Mouse (Mus musculus): ENCODE measurements around the gene Icam5. TPM values are rescaled to one million over a fixed set of nuclear protein-coding genes. Genes with fewer than 3 reads are reported as not detected.
"Not testable (repeated sequence)": the region's sequence is repeated elsewhere in the genome, so short reads cannot be mapped to it uniquely, and the experiment has no call there.

Icam5 gene
- polyA plus RNA-seq, 1 experiment from 2014 or later = not detected

GRCm38 (mm10) chr9:21034481-21035085 lies 2.7 kb downstream of the Icam5 start:
- Histone ChIP-seq H3K9me3 (ENCODE audit: control insufficient read depth, low read depth, low read length) (no peaks in the 10 kb centered on the region), H3K4me3 (ENCODE audit: low read depth, low read length) (no peak overlapping the region), H3K9ac (replicated peaks; ENCODE audit: low read depth, low read length) (no peak overlapping the region), H3K4me1 (ENCODE audit: control insufficient read depth, insufficient read depth, low read length) (peaks cover 32% of the 10 kb centered on the region), H3K4me2 (replicated peaks; ENCODE audit: low read depth, low read length) (no peak overlapping the region), H3K27me3 (ENCODE audit: control insufficient read depth, insufficient read depth, low read length) (peaks cover 65% of the 10 kb centered on the region), H3K27ac (ENCODE audit: low read length) (no peak overlapping the region), H3K36me3 (ENCODE audit: control insufficient read depth, insufficient read depth, low read length) (no peaks in the 10 kb centered on the region)
- 5% methylated on average over 17 of the region's 17 CpGs for WGBS
- ATAC-seq (ENCODE audit: insufficient number of reproducible peaks, insufficient read depth, low FRiP score, low read depth) = no peak

- WGBS = 21% methylated on average over 9 of the region's 9 CpGs
- ATAC-seq (ENCODE audit: insufficient number of reproducible peaks, insufficient read depth, low FRiP score, low read depth) = no peak
- no peak overlapping the region for H3K4me2 ChIP-seq (replicated peaks; ENCODE audit: low read depth, low read length)
- peaks cover 26% of the 10 kb centered on the region for H3K4me1 ChIP-seq (ENCODE audit: control insufficient read depth, insufficient read depth, low read length)
- no peaks in the 10 kb centered on the region for H3K9me3 ChIP-seq (ENCODE audit: control insufficient read depth, low read depth, low read length)
- 0 out of 2 replicates have a peak overlapping the region, but pooled peaks have one; percentile 1 for H3K4me3 ChIP-seq (ENCODE audit: low read depth, low read length)
- no peaks in the 10 kb centered on the region for H3K36me3 ChIP-seq (ENCODE audit: control insufficient read depth, insufficient read depth, low read length)
- peaks cover 62% of the 10 kb centered on the region for H3K27me3 ChIP-seq (ENCODE audit: control insufficient read depth, insufficient read depth, low read length)
- no peak overlapping the region for H3K9ac ChIP-seq (replicated peaks; ENCODE audit: low read depth, low read length)
- H3K27ac ChIP-seq (ENCODE audit: low read length) = no peak overlapping the region
Observed at GRCm38 (mm10) chr9:21035586-21035985, 3.7 kb downstream of the Icam5 start.

- ATAC-seq (ENCODE audit: insufficient number of reproducible peaks, insufficient read depth, low FRiP score, low read depth) = no peak
- H3K27me3 ChIP-seq (ENCODE audit: control insufficient read depth, insufficient read depth, low read length) = peaks cover 62% of the 10 kb centered on the region
- no peak overlapping the region for H3K4me3 ChIP-seq (ENCODE audit: low read depth, low read length)
- H3K9me3 ChIP-seq (ENCODE audit: control insufficient read depth, low read depth, low read length) = no peaks in the 10 kb centered on the region
- H3K9ac ChIP-seq (replicated peaks; ENCODE audit: low read depth, low read length) = no peak overlapping the region
- H3K4me1 ChIP-seq (ENCODE audit: control insufficient read depth, insufficient read depth, low read length) = peaks cover 26% of the 10 kb centered on the region
- no peaks in the 10 kb centered on the region for H3K36me3 ChIP-seq (ENCODE audit: control insufficient read depth, insufficient read depth, low read length)
- WGBS = 10% methylated on average over 20 of the region's 20 CpGs
- H3K4me2 ChIP-seq (replicated peaks; ENCODE audit: low read depth, low read length) = no peak overlapping the region
- H3K27ac ChIP-seq (ENCODE audit: low read length) = no peak overlapping the region
Observed at GRCm38 (mm10) chr9:21036161-21036560, 4.3 kb downstream of the Icam5 start.

GRCm38 (mm10) chr9:21036666-21037065 lies 4.8 kb downstream of the Icam5 start:
- Histone ChIP-seq H3K4me3 (ENCODE audit: low read depth, low read length) (no peak overlapping the region), H3K36me3 (ENCODE audit: control insufficient read depth, insufficient read depth, low read length) (no peaks in the 10 kb centered on the region), H3K9me3 (ENCODE audit: control insufficient read depth, low read depth, low read length) (no peaks in the 10 kb centered on the region), H3K4me2 (replicated peaks; ENCODE audit: low read depth, low read length) (no peak overlapping the region), H3K27me3 (ENCODE audit: control insufficient read depth, insufficient read depth, low read length) (peaks cover 62% of the 10 kb centered on the region), H3K27ac (ENCODE audit: low read length) (no peak overlapping the region), H3K9ac (replicated peaks; ENCODE audit: low read depth, low read length) (no peak overlapping the region), H3K4me1 (ENCODE audit: control insufficient read depth, insufficient read depth, low read length) (peaks cover 29% of the 10 kb centered on the region)
- ATAC-seq (ENCODE audit: insufficient number of reproducible peaks, insufficient read depth, low FRiP score, low read depth) = no peak
- WGBS = 4% methylated on average over 22 of the region's 22 CpGs

GRCm38 (mm10) chr9:21037481-21037891 lies 5.6 kb downstream of the Icam5 start:
- H3K27me3 ChIP-seq (ENCODE audit: control insufficient read depth, insufficient read depth, low read length) = peaks cover 55% of the 10 kb centered on the region
- H3K4me3 ChIP-seq (ENCODE audit: low read depth, low read length) = peak overlapping the region; percentile 30
- peaks cover 22% of the 10 kb centered on the region for H3K4me1 ChIP-seq (ENCODE audit: control insufficient read depth, insufficient read depth, low read length)
- peak overlapping the region; percentile 52 for H3K4me2 ChIP-seq (replicated peaks; ENCODE audit: low read depth, low read length)
- no peaks in the 10 kb centered on the region for H3K36me3 ChIP-seq (ENCODE audit: control insufficient read depth, insufficient read depth, low read length)
- no peak overlapping the region for H3K9ac ChIP-seq (replicated peaks; ENCODE audit: low read depth, low read length)
- H3K9me3 ChIP-seq (ENCODE audit: control insufficient read depth, low read depth, low read length) = no peaks in the 10 kb centered on the region
- WGBS = 2% methylated on average over 31 of the region's 31 CpGs
- H3K27ac ChIP-seq (ENCODE audit: low read length) = no peak overlapping the region
- ATAC-seq (ENCODE audit: insufficient number of reproducible peaks, insufficient read depth, low FRiP score, low read depth) = no peak

GRCm38 (mm10) chr9:21039779-21040178 lies 7.9 kb downstream of the Icam5 start:
- H3K4me1 ChIP-seq (ENCODE audit: control insufficient read depth, insufficient read depth, low read length) = peaks cover 13% of the 10 kb centered on the region
- H3K27me3 ChIP-seq (ENCODE audit: control insufficient read depth, insufficient read depth, low read length) = peaks cover 39% of the 10 kb centered on the region
- H3K36me3 ChIP-seq (ENCODE audit: control insufficient read depth, insufficient read depth, low read length) = no peaks in the 10 kb centered on the region
- H3K9ac ChIP-seq (replicated peaks; ENCODE audit: low read depth, low read length) = no peak overlapping the region
- no peak overlapping the region for H3K4me3 ChIP-seq (ENCODE audit: low read depth, low read length)
- no peak overlapping the region for H3K27ac ChIP-seq (ENCODE audit: low read length)
- H3K9me3 ChIP-seq (ENCODE audit: control insufficient read depth, low read depth, low read length) = no peaks in the 10 kb centered on the region
- 81% methylated on average over 3 of the region's 3 CpGs for WGBS
- H3K4me2 ChIP-seq (replicated peaks; ENCODE audit: low read depth, low read length) = no peak overlapping the region
- no peak for ATAC-seq (ENCODE audit: insufficient number of reproducible peaks, insufficient read depth, low FRiP score, low read depth)

- Histone ChIP-seq H3K36me3 (ENCODE audit: control insufficient read depth, insufficient read depth, low read length) (no peaks in the 10 kb centered on the region), H3K4me1 (ENCODE audit: control insufficient read depth, insufficient read depth, low read length) (peaks cover 11% of the 10 kb centered on the region), H3K9ac (replicated peaks; ENCODE audit: low read depth, low read length) (no peak overlapping the region), H3K4me3 (ENCODE audit: low read depth, low read length) (no peak overlapping the region), H3K27ac (ENCODE audit: low read length) (no peak overlapping the region), H3K27me3 (ENCODE audit: control insufficient read depth, insufficient read depth, low read length) (peaks cover 24% of the 10 kb centered on the region), H3K4me2 (replicated peaks; ENCODE audit: low read depth, low read length) (no peak overlapping the region), H3K9me3 (ENCODE audit: control insufficient read depth, low read depth, low read length) (no peaks in the 10 kb centered on the region)
- 35% methylated on average over 4 of the region's 4 CpGs for WGBS
- no peak for ATAC-seq (ENCODE audit: insufficient number of reproducible peaks, insufficient read depth, low FRiP score, low read depth)
Observed at GRCm38 (mm10) chr9:21041308-21041707, 9.4 kb downstream of the Icam5 start.

GRCm38 (mm10) chr9:21043563-21043962 lies 11.7 kb downstream of the Icam5 start:
- no peak overlapping the region for H3K4me2 ChIP-seq (replicated peaks; ENCODE audit: low read depth, low read length)
- ATAC-seq (ENCODE audit: insufficient number of reproducible peaks, insufficient read depth, low FRiP score, low read depth) = no peak
- H3K9ac ChIP-seq (replicated peaks; ENCODE audit: low read depth, low read length) = no peak overlapping the region
- WGBS = 78% methylated on average over 4 of the region's 4 CpGs
- no peak overlapping the region for H3K4me3 ChIP-seq (ENCODE audit: low read depth, low read length)
- H3K9me3 ChIP-seq (ENCODE audit: control insufficient read depth, low read depth, low read length) = no peaks in the 10 kb centered on the region
- no peaks in the 10 kb centered on the region for H3K36me3 ChIP-seq (ENCODE audit: control insufficient read depth, insufficient read depth, low read length)
- no peak overlapping the region for H3K27ac ChIP-seq (ENCODE audit: low read length)
- H3K27me3 ChIP-seq (ENCODE audit: control insufficient read depth, insufficient read depth, low read length) = peaks cover 1% of the 10 kb centered on the region; the same call in 1 of the 2 replicates
- H3K4me1 ChIP-seq (ENCODE audit: control insufficient read depth, insufficient read depth, low read length) = peaks cover 3% of the 10 kb centered on the region; the same call in 1 of the 2 replicates

GRCm38 (mm10) chr9:21044785-21045184 lies 12.9 kb downstream of the Icam5 start:
- not testable (repeated sequence) for H3K4me2 ChIP-seq (replicated peaks; ENCODE audit: low read depth, low read length); H3K9me3 ChIP-seq (ENCODE audit: control insufficient read depth, low read depth, low read length); H3K9ac ChIP-seq (replicated peaks; ENCODE audit: low read depth, low read length); H3K27me3 ChIP-seq (ENCODE audit: control insufficient read depth, insufficient read depth, low read length); H3K27ac ChIP-seq (ENCODE audit: low read length); H3K4me1 ChIP-seq (ENCODE audit: control insufficient read depth, insufficient read depth, low read length); H3K4me3 ChIP-seq (ENCODE audit: low read depth, low read length); H3K36me3 ChIP-seq (ENCODE audit: control insufficient read depth, insufficient read depth, low read length); ATAC-seq (ENCODE audit: insufficient number of reproducible peaks, insufficient read depth, low FRiP score, low read depth)
- 53% methylated on average over 1 of the region's 1 CpGs for WGBS
